Mouse (Mus musculus): ENCODE results near the gene Gm49358.

DNA sequence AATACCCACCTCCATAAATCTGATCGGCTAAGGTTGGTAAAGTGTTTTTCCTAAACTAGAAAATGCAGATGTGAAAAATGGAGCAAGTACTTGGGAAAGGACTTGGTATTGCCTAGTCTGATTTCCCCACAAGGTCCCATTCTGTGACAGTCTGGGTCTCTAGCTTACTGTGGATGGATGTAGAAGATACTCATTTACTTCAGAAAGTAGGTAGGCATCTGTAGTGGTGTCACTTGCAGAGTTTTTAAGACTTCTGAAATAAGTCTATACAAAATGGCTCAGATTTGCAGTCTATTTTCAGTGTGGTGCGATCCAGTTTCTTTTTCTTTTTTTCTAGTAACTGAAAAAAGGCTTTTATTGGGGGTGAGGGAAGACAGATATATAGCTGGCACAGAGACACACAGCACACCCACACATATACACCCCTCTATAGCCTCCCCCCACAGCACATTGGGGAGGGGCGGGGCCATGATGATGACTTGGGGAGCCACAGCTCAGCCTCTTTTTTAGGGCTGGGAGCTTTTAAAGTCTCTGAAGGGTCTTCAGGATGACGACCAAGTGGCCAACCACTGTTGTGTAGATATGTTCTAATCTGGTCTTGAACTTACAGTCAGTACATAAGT is 1.7 kb downstream of the Gm49358 start:
- TF ChIP-seq CTCF (IDR thresholded peaks at IDR 0.05; ENCODE audit: low read depth, low read length) (no peak), POLR2A (IDR thresholded peaks at IDR 0.05; ENCODE audit: extremely low read depth, insufficient read depth, low read length) (no peak)
